Mouse (Mus musculus) CH12.LX (cell line): Measurements from ENCODE around the gene Ifnar1.

ENCODE experiments used
- CTCF ChIP-seq, 2 experiments: IDR thresholded peaks in 1 of 2; conservative IDR thresholded peaks in 1 of 2; 2 replicates each; pipeline ENCODE4 v1.5.1; 2011 to 2012; ENCODE audit warnings: low read depth in 2 of 2, low read length in 2 of 2, improper control_type of control experiment in 1 of 2, inconsistent platforms in 1 of 2, mild to moderate bottlenecking in 1 of 2, moderate library complexity in 1 of 2
- EP300 ChIP-seq: IDR thresholded peaks from 2 replicates; pipeline ENCODE4 v1.6.1; 2011; ENCODE audit warnings: low read length, improper control_type of control experiment
- JUND ChIP-seq: conservative IDR thresholded peaks from 2 replicates; pipeline ENCODE4 v1.6.1; 2011; ENCODE audit warnings: low read depth, low read length, improper control_type of control experiment
- MAFK ChIP-seq: IDR thresholded peaks from 2 replicates; pipeline ENCODE4 v1.6.1; 2011; ENCODE audit warnings: low read length, improper control_type of control experiment; ENCODE audit not compliant: insufficient replicate concordance
- MYC ChIP-seq: IDR thresholded peaks from 2 replicates; pipeline ENCODE4 v1.6.1; 2011; ENCODE audit warnings: low read depth, mild to moderate bottlenecking, improper control_type of control experiment, low read length
- TCF12 ChIP-seq: IDR thresholded peaks from 2 replicates; pipeline ENCODE4 v1.6.1; 2014; ENCODE audit warnings: low read depth, mild to moderate bottlenecking, inconsistent platforms, low read length, improper control_type of control experiment

DNA sequence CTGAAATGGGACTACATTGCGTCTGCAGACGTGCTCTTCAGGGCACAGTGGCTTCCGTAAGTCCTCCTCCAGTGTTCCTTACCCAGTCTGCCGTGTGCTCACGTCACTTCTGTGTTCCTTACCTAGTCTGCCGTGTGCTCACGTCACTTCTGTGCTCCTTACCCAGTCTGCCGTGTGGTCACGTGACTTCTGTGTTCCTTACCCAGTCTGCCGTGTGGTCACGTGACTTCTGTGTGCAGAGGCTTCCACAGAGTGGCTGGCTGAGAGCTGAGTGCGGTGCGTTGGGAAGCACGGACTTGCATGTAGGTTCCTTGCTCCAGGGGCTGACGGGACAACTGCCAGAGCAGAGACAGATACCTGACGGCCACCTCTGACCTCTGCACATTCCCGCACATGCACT lies 11.2 kb downstream of the Ifnar1 start:
- TF ChIP-seq TCF12, result no peak
- no peak for TF ChIP-seq EP300
- TF ChIP-seq MAFK, result no peak
- no peak for TF ChIP-seq JUND
- no peak for TF ChIP-seq CTCF (conservative IDR thresholded peaks at IDR 0.05 in 1 of 2, IDR thresholded peaks at IDR 0.05 in 1 of 2; ENCODE audit: low read depth in 2 of 2, low read length in 2 of 2)
- no peak for TF ChIP-seq MYC
